Mouse (Mus musculus): ENCODE results near the gene As3mt. TPM values are rescaled to one million over a fixed set of nuclear protein-coding genes. Genes with fewer than 3 reads are reported as not detected.
"Not testable (repeated sequence)": the region's sequence is repeated elsewhere in the genome, so short reads cannot be mapped to it uniquely, and the experiment has no call there.

Gene As3mt
- total RNA-seq, 2 experiments from 2014 or later, result 18.7 to 18.9 TPM

- DNase-seq (ENCODE audit: extremely low spot score in 1 of 2, low spot score in 2 of 2), result no peak
- intact Hi-C loops (cut with DNase I), result no loop called here
Observed at GRCm38 (mm10) chr19:46696482-46696881, 10.8 kb upstream of the As3mt start.

GRCm38 (mm10) chr19:46696943-46697342 lies 10.3 kb upstream of the As3mt start:
- intact Hi-C loops (cut with DNase I), result no loop called here
- no peak for DNase-seq (ENCODE audit: extremely low spot score in 1 of 2, low spot score in 2 of 2)

- no peak for DNase-seq (ENCODE audit: extremely low spot score in 1 of 2, low spot score in 2 of 2)
- intact Hi-C loops (cut with DNase I), result no loop called here
Observed at GRCm38 (mm10) chr19:46697840-46698517, 9.3 kb upstream of the As3mt start.

- DNase-seq (ENCODE audit: extremely low spot score in 1 of 2, low spot score in 2 of 2), result no peak
Observed at GRCm38 (mm10) chr19:46699011-46699481, 8.2 kb upstream of the As3mt start.

GRCm38 (mm10) chr19:46701156-46701555 lies 6.1 kb upstream of the As3mt start:
- DNase-seq (ENCODE audit: extremely low spot score in 1 of 2, low spot score in 2 of 2), result no peak
- intact Hi-C loops (cut with DNase I), result no loop called here

More at GRCm38 (mm10) chr19:46699011-46699481, 8.2 kb upstream of the As3mt start:
- intact Hi-C loops (cut with DNase I), result no loop called here

GRCm38 (mm10) chr19:46705779-46706495 lies 1.3 kb upstream of the As3mt start:
- intact Hi-C loops (cut with DNase I), result no loop called here
- DNase-seq (ENCODE audit: extremely low spot score in 1 of 2, low spot score in 2 of 2), result no peak

- intact Hi-C loops (cut with DNase I), result no loop called here
- no peak for DNase-seq (ENCODE audit: extremely low spot score in 1 of 2, low spot score in 2 of 2)
Observed at GRCm38 (mm10) chr19:46706540-46707295, 540 bp upstream of the As3mt start.

GRCm38 (mm10) chr19:46710614-46711013 lies 3.4 kb downstream of the As3mt start:
- intact Hi-C loops (cut with DNase I), result no loop called here
- DNase-seq (ENCODE audit: extremely low spot score in 1 of 2, low spot score in 2 of 2), result no peak

GRCm38 (mm10) chr19:46714234-46714633 lies 7.0 kb downstream of the As3mt start:
- DNase-seq (ENCODE audit: extremely low spot score in 1 of 2, low spot score in 2 of 2), result no peak
- intact Hi-C loops (cut with DNase I), result no loop called here

- DNase-seq (ENCODE audit: extremely low spot score in 1 of 2, low spot score in 2 of 2), result no peak
- intact Hi-C loops (cut with DNase I), result no loop called here
Observed at GRCm38 (mm10) chr19:46715016-46715415, 7.8 kb downstream of the As3mt start.

GRCm38 (mm10) chr19:46718150-46718549 lies 10.9 kb downstream of the As3mt start:
- intact Hi-C loops (cut with DNase I), result no loop called here

GRCm38 (mm10) chr19:46724411-46724810 lies 17.2 kb downstream of the As3mt start:
- no peak for DNase-seq (ENCODE audit: extremely low spot score in 1 of 2, low spot score in 2 of 2)
- intact Hi-C loops (cut with DNase I), result no loop called here

More at GRCm38 (mm10) chr19:46718150-46718549, 10.9 kb downstream of the As3mt start:
- DNase-seq (ENCODE audit: extremely low spot score in 1 of 2, low spot score in 2 of 2), result no peak

GRCm38 (mm10) chr19:46726142-46726541 lies 18.9 kb downstream of the As3mt start:
- DNase-seq (ENCODE audit: extremely low spot score in 1 of 2, low spot score in 2 of 2), result no peak
- intact Hi-C loops (cut with DNase I), result no loop called here

- intact Hi-C loops (cut with DNase I), result no loop called here
- DNase-seq (ENCODE audit: extremely low spot score in 1 of 2, low spot score in 2 of 2), result no peak
Observed at GRCm38 (mm10) chr19:46727140-46727736, 20.0 kb downstream of the As3mt start.

- no peak for DNase-seq (ENCODE audit: extremely low spot score in 1 of 2, low spot score in 2 of 2)
- intact Hi-C loops (cut with DNase I), result no loop called here
Observed at GRCm38 (mm10) chr19:46727945-46728540, 20.8 kb downstream of the As3mt start.

- no peak for DNase-seq (ENCODE audit: extremely low spot score in 1 of 2, low spot score in 2 of 2)
- intact Hi-C loops (cut with DNase I), result no loop called here
Observed at GRCm38 (mm10) chr19:46728909-46729308, 21.7 kb downstream of the As3mt start.

GRCm38 (mm10) chr19:46731351-46731750 lies 24.1 kb downstream of the As3mt start:
- DNase-seq (ENCODE audit: extremely low spot score in 1 of 2, low spot score in 2 of 2), result no peak
- intact Hi-C loops (cut with DNase I), result no loop called here

- DNase-seq (ENCODE audit: extremely low spot score in 1 of 2, low spot score in 2 of 2); intact Hi-C loops (cut with DNase I): not testable (repeated sequence)
Observed at GRCm38 (mm10) chr19:46732673-46733072, 25.4 kb downstream of the As3mt start.

GRCm38 (mm10) chr19:46733626-46734025 lies 26.4 kb downstream of the As3mt start:
- DNase-seq (ENCODE audit: extremely low spot score in 1 of 2, low spot score in 2 of 2), result no peak
- intact Hi-C loops (cut with DNase I), result no loop called here

All from left cerebral cortex, postnatal 10 days (tissue).